Mouse (Mus musculus) G1E (cell line): ENCODE data around the gene Dync1h1. TPM values are rescaled to one million over a fixed set of nuclear protein-coding genes. Genes with fewer than 3 reads are reported as not detected.
A peak's percentile ranks its signal among the peaks of the same experiment; 100 is the strongest.

Experiments
- ATAC-seq: 2 replicates; pipeline ENCODE4 v1.8.0; 2016; ENCODE audit warnings: mild to moderate bottlenecking; ENCODE audit not compliant: insufficient number of reproducible peaks, poor library complexity, low FRiP score, severe bottlenecking; ENCODE audit errors: extremely low read depth
- DNase-seq: peaks from one replicate; pipeline ENCODE4 v3.0.0; 2012; ENCODE audit warnings: low spot score
- H3K27me3 ChIP-seq: 2 replicates; pipeline ENCODE4 v1.6.1; 2012; ENCODE audit warnings: mild to moderate bottlenecking, low read length, inconsistent platforms; ENCODE audit not compliant: insufficient read depth
- H3K36me3 ChIP-seq: replicated peaks from 2 replicates; pipeline ENCODE3; 2012; ENCODE audit warnings: mild to moderate bottlenecking, inconsistent platforms
- H3K4me1 ChIP-seq: 2 replicates; pipeline ENCODE4 v1.6.1; 2012; ENCODE audit warnings: low read depth, low read length, inconsistent platforms, mixed read lengths; ENCODE audit not compliant: insufficient read depth
- H3K4me3 ChIP-seq: 2 replicates; pipeline ENCODE4 v1.5.1; 2012; ENCODE audit warnings: low read depth, mild to moderate bottlenecking, inconsistent platforms, low read length, moderate library complexity, mixed read lengths
- H3K9me3 ChIP-seq: replicated peaks from 2 replicates; pipeline ENCODE4 v1.6.1; 2012; ENCODE audit warnings: inconsistent platforms
- CTCF ChIP-seq: IDR thresholded peaks from 2 replicates; pipeline ENCODE4 v1.5.1; 2012; ENCODE audit warnings: low read depth, low read length, inconsistent platforms, mixed read lengths
- GATA1 ChIP-seq: IDR thresholded peaks from 2 replicates; pipeline ENCODE4 v1.6.1; 2012; ENCODE audit warnings: borderline replicate concordance, low read length, inconsistent platforms, mixed read lengths
- GATA2 ChIP-seq: IDR thresholded peaks from 2 replicates; pipeline ENCODE4 v1.6.1; 2012; ENCODE audit warnings: low read depth, low read length, inconsistent platforms, borderline replicate concordance
- POLR2AphosphoS5 ChIP-seq: IDR thresholded peaks from 2 replicates; pipeline ENCODE4 v1.6.1; 2012; ENCODE audit warnings: low read depth, low read length, inconsistent platforms; ENCODE audit not compliant: insufficient replicate concordance
- TAL1 ChIP-seq: conservative IDR thresholded peaks from 2 replicates; pipeline ENCODE4 v1.6.1; 2012; ENCODE audit warnings: low read depth, low read length, inconsistent platforms, mixed read lengths
- polyA plus RNA-seq: library from polyadenylated mRNA; stranded (reverse); fragments of >175 nt; gene quantifications from 2 replicates; pipeline ENCODE4 v1.2.3, GENCODE M21; 2012
- total RNA-seq, 2 experiments: library from RNA; stranded (forward) in 1 of 2; stranded (reverse) in 1 of 2; fragments of 200-1000 nt in 1 of 2; fragments of >200 nt in 1 of 2; fragmentation: Nextera tagmentation in 1 of 2; gene quantifications; 2 replicates each; pipeline ENCODE4 v1.2.3; 2014 to 2017

Dync1h1 gene
- total and polyA plus RNA-seq, 3 experiments = 112 to 344 (median 251) TPM

GRCm38 (mm10) chr12:110674243-110674642, 73.0 kb downstream of the Dync1h1 start:
- no peaks in the 10 kb centered on the region for H3K9me3 ChIP-seq
- peaks cover 11% of the 10 kb centered on the region for H3K4me1 ChIP-seq
- peaks cover 18% of the 10 kb centered on the region for H3K36me3 ChIP-seq
- H3K4me3 ChIP-seq = no peak overlapping the region
- TF ChIP-seq GATA1 = no peak
- no peak for TF ChIP-seq GATA2
- TF ChIP-seq CTCF = peak; percentile 92
- no peak for TF ChIP-seq TAL1
- ATAC-seq (no peak), DNase-seq (no peak)
- peaks cover 11% of the 10 kb centered on the region; the same call in 1 of the 2 replicates for H3K27me3 ChIP-seq

GRCm38 (mm10) chr12:110681191-110681590, 79.9 kb downstream of the Dync1h1 start:
- Histone ChIP-seq H3K36me3 (peaks cover 19% of the 10 kb centered on the region), H3K9me3 (no peaks in the 10 kb centered on the region), H3K27me3 (peaks cover 8% of the 10 kb centered on the region; the same call in 1 of the 2 replicates), H3K4me1 (peaks cover 25% of the 10 kb centered on the region), H3K4me3 (no peak overlapping the region)
- TF ChIP-seq GATA2 (no peak), CTCF (no peak), GATA1 (no peak), POLR2AphosphoS5 (no peak), TAL1 (no peak)
- DNase-seq (no peak), ATAC-seq (no peak)

GRCm38 (mm10) chr12:110681878-110682277, 80.6 kb downstream of the Dync1h1 start:
- ATAC-seq = no peak
- no peak for TF ChIP-seq POLR2AphosphoS5
- Histone ChIP-seq H3K27me3 (peaks cover 8% of the 10 kb centered on the region; the same call in 1 of the 2 replicates), H3K4me3 (no peak overlapping the region), H3K9me3 (no peaks in the 10 kb centered on the region), H3K36me3 (peaks cover 26% of the 10 kb centered on the region), H3K4me1 (peaks cover 25% of the 10 kb centered on the region)
- DNase-seq = no peak

GRCm38 (mm10) chr12:110682561-110683299, 81.5 kb downstream of the Dync1h1 start, which contains the start of gene 1700001K19Rik:
Gene 1700001K19Rik (minus strand): TSS chr12:110682619.
- no peak for TF ChIP-seq GATA1
- TF ChIP-seq GATA2 = no peak
- TF ChIP-seq TAL1 = no peak
- no peak for TF ChIP-seq POLR2AphosphoS5
- no peak for TF ChIP-seq CTCF
- ATAC-seq = no peak
- H3K9me3 ChIP-seq = no peaks in the 10 kb centered on the region
- peaks cover 21% of the 10 kb centered on the region for H3K4me1 ChIP-seq
- no peak for DNase-seq
- H3K27me3 ChIP-seq = peaks cover 6% of the 10 kb centered on the region; the same call in 1 of the 2 replicates
- H3K4me3 ChIP-seq = no peak within 1 kb of the TSS
- peaks cover 34% of the 10 kb centered on the region for H3K36me3 ChIP-seq

- H3K9me3 ChIP-seq = no peaks in the 10 kb centered on the region
- H3K4me3 ChIP-seq = no peak overlapping the region
- peaks cover 4% of the 10 kb centered on the region; the same call in 1 of the 2 replicates for H3K27me3 ChIP-seq
- peaks cover 27% of the 10 kb centered on the region for H3K4me1 ChIP-seq
- ATAC-seq (no peak), DNase-seq (no peak)
- H3K36me3 ChIP-seq = peaks cover 43% of the 10 kb centered on the region
- TF ChIP-seq POLR2AphosphoS5 (no peak), CTCF (no peak)
Observed at GRCm38 (mm10) chr12:110683580-110683979, 82.3 kb downstream of the Dync1h1 start.

- no peaks in the 10 kb centered on the region for H3K9me3 ChIP-seq
- no peak for TF ChIP-seq CTCF
- TF ChIP-seq POLR2AphosphoS5 = peak; percentile 91; the same call in 1 of the 2 replicates
- TF ChIP-seq GATA2 = no peak
- no peak for TF ChIP-seq GATA1
- TF ChIP-seq TAL1 = no peak
- peaks cover 81% of the 10 kb centered on the region for H3K36me3 ChIP-seq
- DNase-seq = peak; percentile 48
- ATAC-seq = peak; percentile 22
- no peaks in the 10 kb centered on the region for H3K27me3 ChIP-seq
- no peak overlapping the region for H3K4me3 ChIP-seq
- peaks cover 31% of the 10 kb centered on the region for H3K4me1 ChIP-seq
Observed at GRCm38 (mm10) chr12:110687894-110688734, 86.9 kb downstream of the Dync1h1 start.
